Mouse (Mus musculus): Measurements from ENCODE around the gene Ankdd1a. TPM values are rescaled to one million over a fixed set of nuclear protein-coding genes. Genes with fewer than 3 reads are reported as not detected.

Gene Ankdd1a
- polyA plus RNA-seq, 1 experiment from 2014 or later, result not detected

DNA sequence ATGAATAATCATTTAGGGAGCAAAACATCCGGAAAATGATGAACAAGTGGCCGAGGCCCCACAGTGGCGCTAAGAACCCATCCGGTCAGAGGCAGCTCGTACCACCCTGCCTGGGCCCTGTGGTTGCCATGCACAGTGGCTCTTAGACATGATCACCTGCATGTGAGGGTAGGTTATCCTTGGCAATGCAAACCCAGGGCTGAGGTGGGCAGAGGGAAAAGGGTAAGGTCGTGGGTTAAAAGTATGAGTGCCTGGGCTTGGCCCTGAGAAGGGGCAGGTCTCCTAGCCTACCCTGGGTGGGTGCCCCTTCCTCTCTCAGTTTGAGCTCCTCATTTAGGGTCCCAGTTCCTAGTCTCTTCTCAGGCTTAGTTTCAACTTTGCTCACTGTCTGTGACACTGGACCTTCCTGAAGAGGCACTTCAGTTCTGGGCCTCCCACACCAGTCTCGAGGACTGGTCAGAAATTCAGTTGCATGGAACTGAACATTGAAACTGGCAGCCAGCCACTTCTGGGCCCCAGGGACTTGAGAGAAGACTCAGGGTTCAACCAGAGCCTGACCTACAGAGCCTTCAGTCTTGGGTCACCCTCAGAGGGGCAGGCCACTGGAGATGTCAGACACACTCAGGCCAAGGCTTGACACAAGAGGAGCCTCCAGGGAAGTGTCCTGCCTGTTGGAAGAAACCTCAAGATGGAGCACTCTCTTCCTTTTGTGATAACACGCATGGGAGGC lies 18.1 kb upstream of the Ankdd1a start:
- H3K4me2 ChIP-seq (ENCODE audit: low read length), result no peak overlapping the region
- H3K9ac ChIP-seq (ENCODE audit: low read length), result no peak overlapping the region
- H3K36me3 ChIP-seq (ENCODE audit: control insufficient read depth, insufficient read depth, low read length), result no peaks in the 10 kb centered on the region
- no peaks in the 10 kb centered on the region for H3K9me3 ChIP-seq (ENCODE audit: control insufficient read depth, low read length)
- ATAC-seq (replicated peaks; ENCODE audit: low FRiP score, low TSS enrichment, low read depth), result no peak
- H3K4me1 ChIP-seq (replicated peaks; ENCODE audit: control insufficient read depth, insufficient read depth, low read length), result 0 out of 2 replicates have a peak, but pooled peaks cover 8% of the 10 kb centered on the region
- H3K27ac ChIP-seq (ENCODE audit: low read depth), result no peak overlapping the region
- H3K4me3 ChIP-seq (ENCODE audit: low read depth, low read length), result no peak overlapping the region
- 91% methylated on average over 8 of the region's 8 CpGs for WGBS
- no peak for DNase-seq (ENCODE audit: low spot score)
- no peaks in the 10 kb centered on the region for H3K27me3 ChIP-seq (replicated peaks; ENCODE audit: control insufficient read depth, insufficient read depth, low read length)

GRCm38 (mm10) chr9:65536491-65536890 lies 16.5 kb upstream of the Ankdd1a start:
- H3K9me3 ChIP-seq (ENCODE audit: control insufficient read depth, low read length), result no peaks in the 10 kb centered on the region
- H3K36me3 ChIP-seq (ENCODE audit: control insufficient read depth, insufficient read depth, low read length), result no peaks in the 10 kb centered on the region
- WGBS, result 78% methylated on average over 4 of the region's 4 CpGs
- no peak overlapping the region for H3K4me3 ChIP-seq (ENCODE audit: low read depth, low read length)
- no peaks in the 10 kb centered on the region for H3K27me3 ChIP-seq (replicated peaks; ENCODE audit: control insufficient read depth, insufficient read depth, low read length)
- DNase-seq (ENCODE audit: low spot score) (no peak), ATAC-seq (replicated peaks; ENCODE audit: low FRiP score, low TSS enrichment, low read depth) (no peak)
- H3K9ac ChIP-seq (ENCODE audit: low read length), result no peak overlapping the region
- H3K4me2 ChIP-seq (ENCODE audit: low read length), result no peak overlapping the region
- no peak overlapping the region for H3K27ac ChIP-seq (ENCODE audit: low read depth)
- H3K4me1 ChIP-seq (replicated peaks; ENCODE audit: control insufficient read depth, insufficient read depth, low read length), result 0 out of 2 replicates have a peak, but pooled peaks cover 2% of the 10 kb centered on the region

- no peaks in the 10 kb centered on the region for H3K27me3 ChIP-seq (replicated peaks; ENCODE audit: control insufficient read depth, insufficient read depth, low read length)
- no peak overlapping the region for H3K9ac ChIP-seq (ENCODE audit: low read length)
- H3K4me2 ChIP-seq (ENCODE audit: low read length), result no peak overlapping the region
- no peaks in the 10 kb centered on the region for H3K9me3 ChIP-seq (ENCODE audit: control insufficient read depth, low read length)
- no peak overlapping the region for H3K27ac ChIP-seq (ENCODE audit: low read depth)
- H3K4me1 ChIP-seq (replicated peaks; ENCODE audit: control insufficient read depth, insufficient read depth, low read length), result no peaks in the 10 kb centered on the region
- DNase-seq (ENCODE audit: low spot score) (no peak), ATAC-seq (replicated peaks; ENCODE audit: low FRiP score, low TSS enrichment, low read depth) (no peak)
- WGBS, result 88% methylated on average over 10 of the region's 11 CpGs
- no peak overlapping the region for H3K4me3 ChIP-seq (ENCODE audit: low read depth, low read length)
- no peaks in the 10 kb centered on the region for H3K36me3 ChIP-seq (ENCODE audit: control insufficient read depth, insufficient read depth, low read length)
Observed at GRCm38 (mm10) chr9:65535789-65536469, 15.9 kb upstream of the Ankdd1a start.

GRCm38 (mm10) chr9:65535191-65535722 lies 15.3 kb upstream of the Ankdd1a start:
- WGBS, result 56% methylated on average over 3 of the region's 3 CpGs
- Histone ChIP-seq H3K9ac (ENCODE audit: low read length) (no peak overlapping the region), H3K4me1 (replicated peaks; ENCODE audit: control insufficient read depth, insufficient read depth, low read length) (no peaks in the 10 kb centered on the region), H3K4me3 (ENCODE audit: low read depth, low read length) (no peak overlapping the region), H3K4me2 (ENCODE audit: low read length) (no peak overlapping the region), H3K27me3 (replicated peaks; ENCODE audit: control insufficient read depth, insufficient read depth, low read length) (no peaks in the 10 kb centered on the region), H3K27ac (ENCODE audit: low read depth) (no peak overlapping the region), H3K9me3 (ENCODE audit: control insufficient read depth, low read length) (no peaks in the 10 kb centered on the region), H3K36me3 (ENCODE audit: control insufficient read depth, insufficient read depth, low read length) (no peaks in the 10 kb centered on the region)
- DNase-seq (ENCODE audit: low spot score), result no peak
- no peak for ATAC-seq (replicated peaks; ENCODE audit: low FRiP score, low TSS enrichment, low read depth)

- Histone ChIP-seq H3K9me3 (ENCODE audit: control insufficient read depth, low read length) (no peaks in the 10 kb centered on the region), H3K4me1 (replicated peaks; ENCODE audit: control insufficient read depth, insufficient read depth, low read length) (no peaks in the 10 kb centered on the region), H3K9ac (ENCODE audit: low read length) (no peak overlapping the region), H3K4me3 (ENCODE audit: low read depth, low read length) (no peak overlapping the region), H3K27ac (ENCODE audit: low read depth) (no peak overlapping the region), H3K27me3 (replicated peaks; ENCODE audit: control insufficient read depth, insufficient read depth, low read length) (no peaks in the 10 kb centered on the region), H3K36me3 (ENCODE audit: control insufficient read depth, insufficient read depth, low read length) (no peaks in the 10 kb centered on the region), H3K4me2 (ENCODE audit: low read length) (no peak overlapping the region)
- DNase-seq (ENCODE audit: low spot score) (no peak), ATAC-seq (replicated peaks; ENCODE audit: low FRiP score, low TSS enrichment, low read depth) (no peak)
- WGBS, result 83% methylated on average over 3 of the region's 3 CpGs
Observed at GRCm38 (mm10) chr9:65534111-65534510, 14.1 kb upstream of the Ankdd1a start.

GRCm38 (mm10) chr9:65532986-65533385 lies 13.0 kb upstream of the Ankdd1a start:
- WGBS, result 64% methylated on average over 8 of the region's 8 CpGs
- H3K27me3 ChIP-seq (replicated peaks; ENCODE audit: control insufficient read depth, insufficient read depth, low read length), result no peaks in the 10 kb centered on the region

DNA sequence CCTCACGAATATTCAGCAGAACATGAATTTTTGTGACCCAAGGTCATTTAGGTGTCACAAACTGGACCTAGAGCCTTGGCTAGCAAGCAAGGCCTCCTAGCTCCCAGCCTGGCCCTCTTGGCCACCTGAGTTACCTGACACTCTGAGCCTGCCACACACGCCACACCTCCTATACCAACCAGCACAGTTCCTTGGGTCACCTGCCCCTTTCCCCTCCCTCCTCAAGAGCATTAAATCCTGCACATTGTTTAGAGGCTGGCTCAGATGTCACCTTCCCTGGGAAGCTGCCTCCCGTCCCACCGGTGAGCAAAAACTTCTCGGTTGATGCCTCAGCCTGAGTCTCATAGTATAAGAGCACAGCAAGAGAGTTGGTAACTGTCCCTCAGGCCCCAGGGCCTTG lies 11.3 kb upstream of the Ankdd1a start:
- ATAC-seq (replicated peaks; ENCODE audit: low FRiP score, low TSS enrichment, low read depth) (no peak), DNase-seq (ENCODE audit: low spot score) (no peak)
- Histone ChIP-seq H3K27ac (ENCODE audit: low read depth) (no peak overlapping the region), H3K36me3 (ENCODE audit: control insufficient read depth, insufficient read depth, low read length) (no peaks in the 10 kb centered on the region), H3K4me1 (replicated peaks; ENCODE audit: control insufficient read depth, insufficient read depth, low read length) (no peaks in the 10 kb centered on the region), H3K27me3 (replicated peaks; ENCODE audit: control insufficient read depth, insufficient read depth, low read length) (no peaks in the 10 kb centered on the region), H3K4me3 (ENCODE audit: low read depth, low read length) (no peak overlapping the region), H3K9ac (ENCODE audit: low read length) (no peak overlapping the region), H3K9me3 (ENCODE audit: control insufficient read depth, low read length) (no peaks in the 10 kb centered on the region), H3K4me2 (ENCODE audit: low read length) (no peak overlapping the region)
- WGBS, result 85% methylated on average over 5 of the region's 5 CpGs

More at GRCm38 (mm10) chr9:65532986-65533385, 13.0 kb upstream of the Ankdd1a start:
- Histone ChIP-seq H3K36me3 (ENCODE audit: control insufficient read depth, insufficient read depth, low read length) (no peaks in the 10 kb centered on the region), H3K9me3 (ENCODE audit: control insufficient read depth, low read length) (no peaks in the 10 kb centered on the region), H3K4me2 (ENCODE audit: low read length) (no peak overlapping the region), H3K4me3 (ENCODE audit: low read depth, low read length) (no peak overlapping the region), H3K9ac (ENCODE audit: low read length) (no peak overlapping the region), H3K4me1 (replicated peaks; ENCODE audit: control insufficient read depth, insufficient read depth, low read length) (no peaks in the 10 kb centered on the region), H3K27ac (ENCODE audit: low read depth) (no peak overlapping the region)
- no peak for DNase-seq (ENCODE audit: low spot score)
- no peak for ATAC-seq (replicated peaks; ENCODE audit: low FRiP score, low TSS enrichment, low read depth)

- no peaks in the 10 kb centered on the region for H3K27me3 ChIP-seq (replicated peaks; ENCODE audit: control insufficient read depth, insufficient read depth, low read length)
- H3K36me3 ChIP-seq (ENCODE audit: control insufficient read depth, insufficient read depth, low read length), result no peaks in the 10 kb centered on the region
- H3K27ac ChIP-seq (ENCODE audit: low read depth), result no peak overlapping the region
- ATAC-seq (replicated peaks; ENCODE audit: low FRiP score, low TSS enrichment, low read depth) (no peak), DNase-seq (ENCODE audit: low spot score) (no peak)
- H3K4me2 ChIP-seq (ENCODE audit: low read length), result no peak overlapping the region
- H3K4me3 ChIP-seq (ENCODE audit: low read depth, low read length), result no peak overlapping the region
- no peaks in the 10 kb centered on the region for H3K4me1 ChIP-seq (replicated peaks; ENCODE audit: control insufficient read depth, insufficient read depth, low read length)
- no peaks in the 10 kb centered on the region for H3K9me3 ChIP-seq (ENCODE audit: control insufficient read depth, low read length)
- WGBS, result 66% methylated on average over 8 of the region's 8 CpGs
- H3K9ac ChIP-seq (ENCODE audit: low read length), result no peak overlapping the region
Observed at GRCm38 (mm10) chr9:65529659-65530058, 9.7 kb upstream of the Ankdd1a start.

Measured in intestine, embryonic 14.5 days (tissue).